27 mouse cellular contexts compared by ENCODE assay signal in genomic region chr5:100702325-100702724, GRCm38 (mm10). TPM values are rescaled to one million over a fixed set of nuclear protein-coding genes. Genes with fewer than 3 reads are reported as not detected.
"Had no signal": no experiment of that assay in that cellular context is flagged by ENCODE, and none has a peak within 500 bp of the region (broad histone marks: within the 10 kb centered on the region; RNA-seq: fewer than 3 reads in every experiment).

No protein-coding gene starts in this region.

- H3K4me1 ChIP-seq: embryonic facial prominence, embryonic 10.5 days; embryonic facial prominence, embryonic 12.5 days; embryonic facial prominence, embryonic 13.5 days; embryonic facial prominence, embryonic 15.5 days; forebrain, embryonic 10.5 days; forebrain, embryonic 12.5 days; forebrain, embryonic 13.5 days; forebrain, embryonic 15.5 days had no signal

- H3K36me3 ChIP-seq: embryonic facial prominence, embryonic 10.5 days; embryonic facial prominence, embryonic 12.5 days; embryonic facial prominence, embryonic 13.5 days; embryonic facial prominence, embryonic 15.5 days; forebrain, embryonic 10.5 days; forebrain, embryonic 12.5 days; forebrain, embryonic 15.5 days had no signal

- ATAC-seq: forebrain, embryonic 13.5 days; forebrain, embryonic 14.5 days; forebrain, embryonic 15.5 days; forebrain, embryonic 16.5 days; forebrain, postnatal 0 days had no signal

- DNase-seq: cerebellum, adult 2 months; cerebellum, adult 8-10 months; cerebellum, adult 9-10 months; cerebellum, adult 9-11 months; cerebellum, postnatal 10 days; cerebellum, postnatal 14 days; cerebellum, postnatal 25 days; embryo, embryonic 11 days; forebrain, postnatal 0 days; gastrocnemius, adult 2 months; gastrocnemius, postnatal 10 days; gastrocnemius, postnatal 14 days; gastrocnemius, postnatal 25 days; gastrocnemius, postnatal 36 days; heart, adult 18-20 months; heart, adult 2 months had no signal

- H3K27me3 ChIP-seq: embryonic facial prominence, embryonic 12.5 days; embryonic facial prominence, embryonic 13.5 days; embryonic facial prominence, embryonic 15.5 days; forebrain, embryonic 12.5 days; forebrain, embryonic 13.5 days; forebrain, embryonic 15.5 days had no signal

- H3K4me3 ChIP-seq: embryonic facial prominence, embryonic 10.5 days; embryonic facial prominence, embryonic 12.5 days; embryonic facial prominence, embryonic 13.5 days; embryonic facial prominence, embryonic 15.5 days; erythroblast, embryonic 14.5 days; forebrain, embryonic 10.5 days; forebrain, embryonic 12.5 days; forebrain, embryonic 13.5 days; forebrain, embryonic 15.5 days; gastrocnemius, adult 2 months; heart, adult 2 months had no signal

- H3K27ac ChIP-seq: embryonic facial prominence, embryonic 10.5 days; embryonic facial prominence, embryonic 12.5 days; embryonic facial prominence, embryonic 13.5 days; embryonic facial prominence, embryonic 15.5 days; forebrain, embryonic 10.5 days; forebrain, embryonic 12.5 days; forebrain, embryonic 13.5 days; forebrain, embryonic 15.5 days; gastrocnemius, adult 2 months; heart, adult 2 months had no signal

RNA-seq across cellular contexts. Expression of gene Hpse, which starts 17.2 kb away (rescaled TPM):
- polyA plus RNA-seq: erythroblast, embryonic 14.5 days had no signal
